Mouse (Mus musculus) heart, adult 9 months (tissue): ENCODE results near the gene 2210016L21Rik.

Source experiments
- DNase-seq, 2 experiments: peaks; one replicate each; pipeline ENCODE4 v3.0.0; 2022; ENCODE audit warnings: low spot score in 2 of 2

2210016L21Rik gene

GRCm38 (mm10) chr5:114978473-114978872, 36.5 kb downstream of the 2210016L21Rik start:
- no peak for DNase-seq

GRCm38 (mm10) chr5:114978888-114979249, 36.9 kb downstream of the 2210016L21Rik start:
- no peak for DNase-seq

GRCm38 (mm10) chr5:114979250-114980121, 37.5 kb downstream of the 2210016L21Rik start:
- DNase-seq: peak; percentile 50 to 73

GRCm38 (mm10) chr5:114980122-114980748, 38.3 kb downstream of the 2210016L21Rik start:
- peak in 1 of 2 experiments; percentile 23 for DNase-seq

- DNase-seq: no peak
These were observed 40.0 kb downstream of the 2210016L21Rik start for GRCm38 (mm10) chr5:114982001-114982400.

GRCm38 (mm10) chr5:114985074-114985473, 43.1 kb downstream of the 2210016L21Rik start:
- DNase-seq: no peak

GRCm38 (mm10) chr5:114996447-114996846, 54.5 kb downstream of the 2210016L21Rik start:
- DNase-seq: no peak

- DNase-seq: no peak
These were observed 55.4 kb downstream of the 2210016L21Rik start for GRCm38 (mm10) chr5:114997327-114997726.
